Mouse (Mus musculus) T-helper 2 cell (primary cell): ENCODE results near the gene Spag9.
"Not testable (repeated sequence)": the region's sequence is repeated elsewhere in the genome, so short reads cannot be mapped to it uniquely, and the experiment has no call there.

ENCODE experiments used
- in situ Hi-C: fragments of 300-600 bp; cut with MboI, MseI; formaldehyde crosslinking; loops from one replicate; pipeline ENCODE4 v1.15.1; 2025; ENCODE audit warnings: high pct_unique_total_duplicates

Spag9 gene

DNA sequence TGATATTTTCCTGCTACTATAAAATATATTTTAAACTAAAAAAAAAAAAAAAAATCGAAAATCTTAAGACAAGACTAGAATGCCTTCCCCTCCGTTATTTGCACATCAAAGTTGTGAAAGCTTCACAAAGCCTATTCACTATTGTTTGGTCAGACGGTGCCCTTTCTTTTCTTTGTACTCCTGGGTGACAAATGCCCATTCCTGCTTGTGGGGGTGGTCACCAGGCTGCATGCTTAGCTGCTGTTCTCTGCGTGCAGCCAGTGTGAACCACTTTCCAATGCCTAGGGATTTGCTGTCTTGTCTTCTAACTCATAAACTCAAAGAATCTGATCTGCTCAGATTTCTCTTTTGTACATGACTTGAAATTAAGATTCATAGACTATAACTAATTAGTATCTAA is 49.1 kb downstream of the Spag9 start:
- in situ Hi-C loops: no loop called here

DNA sequence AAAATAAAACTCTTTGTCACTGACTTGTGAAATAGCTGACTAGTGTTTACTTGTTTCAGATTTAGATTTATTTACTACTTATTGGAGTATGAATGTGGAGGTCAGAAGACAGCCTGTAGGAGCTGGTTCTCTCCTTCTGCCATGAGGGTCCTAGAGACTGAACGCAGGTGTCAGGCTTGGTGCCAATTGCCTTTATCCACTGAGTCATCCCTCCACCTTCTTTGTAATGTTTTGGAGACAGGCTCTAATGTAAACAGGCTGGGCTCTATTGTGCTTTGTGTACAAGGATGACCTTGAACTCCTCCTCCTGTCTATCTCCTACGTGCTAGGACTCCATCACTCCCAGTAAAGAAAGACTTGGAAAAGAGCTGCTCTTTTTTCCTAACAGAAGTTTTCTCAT is 51.4 kb downstream of the Spag9 start:
- in situ Hi-C loops: no loop called here

DNA sequence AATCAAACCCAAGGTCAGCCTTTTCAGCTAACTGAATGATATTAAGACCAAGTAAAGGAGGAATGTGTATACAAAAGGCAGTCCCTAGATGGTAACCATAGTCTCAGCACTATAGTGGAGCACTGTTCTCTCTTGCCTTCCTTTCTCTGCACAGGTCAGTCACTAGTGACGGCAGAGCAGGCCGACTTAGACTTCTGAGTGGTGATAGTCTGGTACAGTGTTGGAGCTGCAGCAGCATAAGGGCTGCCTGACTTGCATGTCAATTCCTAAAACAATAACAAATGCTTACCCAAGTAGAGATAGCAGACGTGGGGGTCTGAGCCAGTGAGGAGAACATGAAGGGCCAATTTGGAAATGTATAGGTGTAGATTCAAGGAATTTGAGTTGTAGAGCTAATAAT is 58.3 kb downstream of the Spag9 start:
- in situ Hi-C loops: no loop called here

DNA sequence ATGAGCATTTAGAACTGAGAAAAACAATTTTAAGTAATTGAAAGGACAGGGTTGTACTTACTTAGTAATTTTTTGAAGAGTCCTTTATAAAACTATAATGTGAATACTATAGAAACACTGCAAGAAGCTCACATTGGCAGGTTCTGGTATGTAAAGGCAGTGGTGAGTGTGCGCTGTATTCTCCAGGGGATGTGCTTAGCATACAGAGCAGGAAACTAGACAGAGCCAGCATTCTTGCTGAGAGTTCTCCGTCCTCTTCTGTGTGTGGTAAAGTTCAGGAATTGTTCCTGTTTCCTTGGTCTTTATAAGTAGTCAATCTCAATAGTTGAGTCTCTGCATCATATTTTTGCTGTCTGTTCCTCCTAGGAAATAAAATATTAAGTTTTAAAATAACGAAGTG is 59.0 kb downstream of the Spag9 start:
- in situ Hi-C loops: no loop called here

DNA sequence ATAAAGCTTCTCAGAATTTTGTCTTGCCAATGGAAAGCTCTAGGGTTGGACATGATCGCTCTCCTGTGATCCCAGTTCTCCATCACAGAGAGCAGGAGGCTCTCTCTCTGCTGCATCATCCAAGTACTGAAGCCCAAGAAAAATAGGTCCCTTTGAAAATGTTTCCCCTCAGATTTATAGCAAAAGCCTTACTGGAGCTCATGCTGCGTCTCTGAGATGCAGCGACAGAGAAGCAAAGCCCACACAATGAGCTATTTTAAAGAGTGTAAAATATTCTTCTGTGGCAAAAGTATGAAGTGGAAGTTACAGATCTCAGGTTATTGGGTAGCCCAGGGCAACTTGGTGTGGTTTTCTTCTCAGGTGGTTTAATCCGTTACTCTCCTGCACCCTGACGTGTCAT is 68.0 kb downstream of the Spag9 start:
- in situ Hi-C loops: no loop called here

DNA sequence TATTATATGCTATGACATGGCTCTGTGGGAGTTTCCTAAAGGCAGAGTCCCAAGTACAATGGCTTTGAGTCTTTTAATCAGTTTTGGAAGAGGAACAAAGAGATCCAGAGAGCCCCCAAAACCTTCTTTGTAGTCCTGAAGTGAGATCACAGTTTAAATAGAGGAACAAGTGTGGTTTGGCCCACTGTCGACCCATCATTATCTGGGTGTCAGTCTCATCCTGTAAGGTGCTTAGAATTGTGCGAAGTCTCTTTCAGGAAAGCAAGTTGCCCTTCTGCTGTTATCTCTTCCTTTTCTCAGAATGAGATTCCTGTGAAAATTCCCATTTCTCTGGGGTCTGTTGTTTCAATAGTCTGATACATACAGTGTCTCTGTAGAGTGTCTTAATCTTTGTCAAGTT is 74.6 kb downstream of the Spag9 start:
- in situ Hi-C loops: no loop called here

DNA sequence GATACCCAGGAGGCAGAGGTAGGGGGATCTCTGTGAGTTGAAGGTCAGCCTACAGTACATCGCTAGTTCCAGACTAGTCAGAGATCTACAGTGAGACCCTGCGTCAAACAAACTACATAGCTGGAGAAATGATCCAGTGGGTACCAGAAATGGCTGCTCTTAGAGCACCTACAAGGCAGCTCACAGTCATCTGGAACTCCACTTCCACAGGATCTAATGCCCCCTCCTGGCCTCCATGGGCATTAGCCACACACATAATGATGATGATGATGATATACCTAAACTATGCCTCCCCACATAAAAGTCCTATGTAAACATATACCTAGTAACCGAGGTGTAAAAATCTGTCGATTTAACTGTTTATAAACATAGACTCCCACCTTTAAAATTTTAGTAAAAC is 77.4 kb downstream of the Spag9 start:
- in situ Hi-C loops: no loop called here

DNA sequence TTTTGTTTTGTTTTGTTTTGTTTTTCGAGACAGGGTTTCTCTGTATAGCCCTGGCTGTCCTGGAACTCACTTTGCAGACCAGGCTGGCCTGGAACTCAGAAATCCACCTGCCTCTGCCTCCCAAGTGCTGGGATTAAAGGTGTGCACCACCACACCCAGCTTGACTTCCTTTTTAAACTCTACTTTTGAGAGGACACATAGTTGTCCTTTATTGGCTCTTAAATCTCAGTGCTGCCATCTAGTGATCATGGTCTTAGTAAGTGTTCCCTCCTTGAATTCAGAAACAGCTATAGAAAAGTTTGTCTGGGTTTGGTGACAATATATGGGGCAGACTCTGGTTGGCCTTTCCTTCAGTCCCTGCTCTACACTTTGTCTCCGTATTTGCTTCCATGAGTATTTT is 91.1 kb downstream of the Spag9 start:
- in situ Hi-C loops: not testable (repeated sequence)

DNA sequence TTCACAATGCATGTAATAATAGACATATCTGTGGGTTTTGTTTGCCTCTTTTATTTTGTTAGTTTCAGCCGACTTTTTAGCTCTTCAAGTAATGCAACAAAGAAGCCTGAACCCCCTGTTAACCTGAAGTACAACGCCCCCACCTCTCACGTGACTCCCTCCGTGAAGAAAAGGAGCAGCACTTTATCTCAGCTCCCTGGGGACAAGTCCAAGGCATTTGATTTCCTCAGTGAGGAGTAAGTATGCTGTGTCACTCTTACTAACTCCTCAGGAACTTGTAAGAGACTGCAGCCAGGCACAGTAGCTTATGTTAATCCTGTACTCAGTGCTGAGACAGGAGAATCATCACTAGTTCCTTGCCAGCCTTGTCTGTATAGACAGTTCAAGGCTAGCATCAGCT is 94.6 kb downstream of the Spag9 start:
- in situ Hi-C loops: no loop called here

DNA sequence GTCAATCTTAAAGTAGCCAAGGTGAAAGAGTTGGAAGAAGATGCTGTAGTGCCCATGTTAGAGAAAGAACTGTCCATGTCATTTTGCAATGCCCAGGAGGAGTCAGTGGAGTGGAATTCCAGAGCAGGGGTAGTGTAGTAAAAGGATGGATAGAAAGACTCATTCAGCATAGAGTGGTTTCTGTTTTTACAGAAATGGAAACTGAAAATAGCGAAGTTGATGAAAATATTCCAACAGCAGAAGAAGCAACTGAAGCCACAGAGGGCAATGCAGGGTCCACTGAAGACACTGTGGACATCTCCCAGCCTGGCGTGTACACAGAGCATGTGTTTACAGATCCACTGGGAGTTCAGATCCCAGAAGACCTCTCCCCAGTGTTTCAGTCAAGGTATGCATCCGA is 101.6 kb downstream of the Spag9 start:
- in situ Hi-C loops: no loop called here

DNA sequence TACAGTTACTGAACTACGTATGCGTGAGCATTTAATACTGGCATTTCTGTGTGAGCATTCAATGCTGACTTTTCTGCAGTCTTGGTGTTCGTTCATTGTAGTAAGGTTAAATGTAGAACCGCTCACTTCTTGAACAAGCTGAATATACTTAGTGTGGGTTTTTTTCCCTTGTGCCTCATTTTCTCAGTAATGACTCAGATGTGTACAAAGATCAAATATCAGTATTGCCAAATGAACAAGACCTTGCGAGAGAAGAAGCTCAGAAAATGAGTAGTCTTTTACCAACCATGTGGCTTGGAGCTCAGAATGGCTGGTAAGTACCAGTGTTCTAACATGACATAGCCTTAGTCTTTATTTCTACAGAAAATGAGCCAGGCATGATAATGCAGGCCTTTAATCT is 102.9 kb downstream of the Spag9 start:
- in situ Hi-C loops: no loop called here

DNA sequence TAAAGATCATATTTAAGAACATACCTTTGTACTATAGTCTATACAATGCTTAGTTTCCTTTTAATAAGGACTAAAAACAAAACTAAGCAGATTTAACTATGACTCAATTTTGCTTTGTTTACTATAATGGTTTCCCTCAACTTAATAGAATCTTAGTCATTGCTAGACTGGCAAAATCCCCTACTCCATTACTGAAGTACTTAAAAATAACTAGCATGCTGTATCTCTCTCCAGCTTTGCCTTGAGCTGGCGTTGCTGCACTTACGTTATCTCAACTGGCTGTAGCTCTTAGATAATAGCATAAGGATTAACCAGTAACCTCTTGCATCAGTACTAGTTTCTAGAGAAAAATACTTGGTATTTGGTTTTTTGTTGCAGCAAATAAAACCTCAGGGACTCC is 117.9 kb downstream of the Spag9 start:
- in situ Hi-C loops: no loop called here

DNA sequence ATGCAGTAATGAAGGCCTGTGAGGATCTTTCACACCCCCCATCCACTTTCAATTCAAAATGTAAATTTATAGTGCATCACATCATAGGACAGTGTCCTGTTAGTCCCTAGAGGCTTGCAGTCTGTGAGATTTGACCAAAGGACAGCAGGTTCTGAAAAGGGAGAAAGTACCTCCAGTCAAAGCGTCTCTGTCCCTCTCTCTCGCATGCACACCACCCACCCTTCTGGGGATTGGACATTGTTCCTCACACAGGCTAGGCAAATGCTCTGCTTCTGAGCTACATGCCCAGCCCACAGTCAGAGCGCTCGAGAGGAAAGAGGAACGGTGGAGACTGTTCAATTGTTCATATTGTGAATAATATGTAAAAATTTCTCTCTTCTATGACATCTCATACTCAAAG is 119.5 kb downstream of the Spag9 start:
- in situ Hi-C loops: no loop called here

DNA sequence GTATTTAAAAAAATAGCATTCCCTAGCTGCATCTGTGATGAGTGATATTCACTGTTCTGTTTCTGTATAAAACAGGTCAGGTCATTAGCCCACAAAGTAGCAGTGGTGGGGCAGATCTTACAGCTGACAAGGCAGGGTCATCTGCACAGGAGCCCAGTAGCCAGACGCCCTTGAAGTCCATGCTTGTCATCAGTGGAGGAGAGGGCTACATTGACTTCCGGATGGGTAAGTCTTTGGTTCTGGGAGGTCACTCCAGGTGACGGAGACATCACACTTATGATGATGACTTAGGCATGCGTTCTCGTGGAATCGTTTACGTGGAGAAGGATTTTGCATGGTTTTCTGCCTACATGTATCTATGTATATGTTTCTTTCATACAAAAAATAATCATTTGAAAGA is 120.8 kb downstream of the Spag9 start:
- in situ Hi-C loops: no loop called here

DNA sequence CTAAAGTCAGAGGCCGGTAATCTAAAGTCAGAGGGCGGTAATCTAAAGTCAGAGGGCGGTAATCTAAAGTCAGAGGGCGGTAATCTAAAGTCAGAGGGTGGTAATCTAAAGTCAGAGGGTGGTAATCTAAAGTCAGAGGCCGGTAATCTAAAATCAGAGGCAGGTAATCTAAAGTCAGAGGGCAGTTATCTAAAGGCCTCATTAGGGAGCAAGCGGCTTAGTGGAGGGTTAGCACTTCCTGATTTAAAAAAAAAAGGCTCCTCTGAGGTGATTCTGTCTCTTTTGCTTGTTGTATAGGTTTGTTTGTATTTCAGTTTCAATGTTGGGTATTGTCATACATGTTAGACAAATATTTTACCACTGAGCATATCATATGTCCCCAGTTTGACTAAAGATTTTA is 121.9 kb downstream of the Spag9 start:
- in situ Hi-C loops: no loop called here

DNA sequence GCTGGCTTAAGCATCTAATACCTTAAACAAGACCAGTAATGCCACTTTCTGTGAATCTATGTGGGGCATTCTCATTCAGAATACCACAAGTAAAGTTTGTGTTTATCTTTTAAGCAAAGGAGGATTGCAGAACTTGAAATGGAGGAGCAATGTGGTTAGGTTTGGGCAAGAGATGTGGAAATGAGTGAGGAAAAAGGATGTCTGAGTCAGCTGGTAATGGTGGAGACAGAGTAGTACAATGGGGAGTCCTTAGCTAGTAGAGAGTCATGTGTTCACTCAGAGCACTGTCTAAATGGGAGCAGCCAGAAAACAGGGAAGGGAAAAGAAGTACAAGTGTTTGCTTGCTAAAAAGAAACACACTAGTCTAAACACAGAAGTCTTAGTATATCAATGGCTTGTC is 122.7 kb downstream of the Spag9 start:
- in situ Hi-C loops: no loop called here

DNA sequence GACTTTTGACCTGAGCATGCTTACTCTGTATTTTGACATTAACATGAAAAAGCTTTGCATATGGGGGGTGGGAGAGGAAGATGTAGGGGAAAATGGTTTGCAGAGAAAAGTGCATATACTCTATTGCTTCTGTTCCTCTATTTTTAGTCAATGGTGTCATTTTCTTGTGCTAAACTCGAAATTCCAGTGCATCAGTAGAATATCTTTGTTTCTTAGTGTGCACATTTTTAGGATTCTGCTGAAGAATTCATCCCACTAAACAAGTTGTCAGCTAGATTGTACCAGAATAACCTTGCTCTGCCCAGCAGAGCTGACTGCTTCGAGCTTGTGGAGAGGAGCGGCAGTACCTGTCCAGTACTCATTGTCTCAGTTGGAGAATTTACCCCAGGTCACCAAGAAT is 124.8 kb downstream of the Spag9 start:
- in situ Hi-C loops: no loop called here

DNA sequence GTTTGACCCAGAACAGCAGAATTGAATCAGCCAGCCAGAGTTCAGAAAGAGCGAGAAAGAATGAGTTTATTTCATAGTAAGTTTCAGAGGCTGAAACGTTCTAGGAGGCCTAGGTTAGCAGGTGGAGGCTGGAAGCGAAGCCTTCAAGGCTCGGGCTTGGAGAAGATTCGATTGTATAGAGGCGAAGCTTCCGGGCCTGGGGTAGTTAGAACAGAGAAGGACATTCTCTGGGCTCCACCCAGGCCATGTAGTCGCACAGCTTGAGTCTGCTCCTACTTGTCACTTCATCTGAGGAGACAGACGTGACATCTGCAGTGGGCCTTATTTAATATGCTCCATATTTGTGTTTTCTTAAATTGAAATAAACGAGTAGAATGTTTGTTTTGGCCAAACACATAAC is 125.6 kb downstream of the Spag9 start:
- in situ Hi-C loops: no loop called here

DNA sequence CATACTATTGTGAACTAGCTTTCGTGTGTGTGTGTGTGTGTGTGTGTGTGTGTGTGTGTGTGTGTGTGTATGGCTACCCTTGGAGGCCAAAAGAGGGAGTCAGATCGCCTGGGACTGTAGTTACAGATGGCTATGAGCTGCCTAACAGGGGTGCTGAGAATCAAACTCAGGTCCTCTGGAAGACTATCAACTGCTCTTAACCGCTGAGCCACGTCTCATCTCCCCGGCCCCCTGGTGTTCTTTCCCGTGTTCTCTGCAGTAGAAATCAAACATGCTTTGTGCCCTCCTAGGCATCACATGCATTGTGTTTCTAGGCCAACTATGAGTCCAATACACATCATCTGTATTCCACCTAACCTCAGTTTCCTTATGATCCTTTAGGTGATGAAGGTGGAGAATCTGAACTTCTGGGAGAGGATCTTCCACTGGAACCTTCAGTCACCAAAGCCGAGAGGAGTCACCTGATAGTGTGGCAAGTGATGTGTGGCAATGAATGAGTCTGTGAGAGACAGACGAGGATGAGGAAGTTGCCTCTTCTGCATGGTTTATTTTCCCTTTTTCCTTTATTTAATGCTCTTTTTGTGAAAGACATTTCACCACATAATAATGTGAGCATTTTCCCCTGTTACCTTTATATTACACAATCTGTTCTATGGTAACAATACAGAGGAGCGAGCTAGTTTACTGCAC is 126.6 kb downstream of the Spag9 start:
- in situ Hi-C loops: no loop called here

DNA sequence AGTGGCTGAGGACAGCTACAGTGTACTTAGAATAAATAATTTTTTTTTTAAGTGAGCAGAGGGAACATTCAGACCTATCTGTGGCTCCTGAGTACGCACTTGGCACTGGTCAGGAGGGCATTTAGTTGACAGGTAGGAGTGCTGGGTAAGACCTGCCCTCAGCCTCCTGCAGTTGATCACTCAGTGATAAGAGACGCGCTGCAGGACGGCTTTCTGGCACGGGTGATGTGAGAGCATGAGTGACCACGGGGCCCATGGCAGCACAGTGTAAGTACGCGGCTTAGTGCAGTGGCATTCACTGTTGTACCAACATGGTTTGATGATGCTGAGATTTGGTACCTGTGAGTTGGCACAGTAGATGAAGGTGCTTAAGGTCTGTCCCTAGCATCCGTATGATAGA is 130.8 kb downstream of the Spag9 start:
- in situ Hi-C loops: no loop called here

DNA sequence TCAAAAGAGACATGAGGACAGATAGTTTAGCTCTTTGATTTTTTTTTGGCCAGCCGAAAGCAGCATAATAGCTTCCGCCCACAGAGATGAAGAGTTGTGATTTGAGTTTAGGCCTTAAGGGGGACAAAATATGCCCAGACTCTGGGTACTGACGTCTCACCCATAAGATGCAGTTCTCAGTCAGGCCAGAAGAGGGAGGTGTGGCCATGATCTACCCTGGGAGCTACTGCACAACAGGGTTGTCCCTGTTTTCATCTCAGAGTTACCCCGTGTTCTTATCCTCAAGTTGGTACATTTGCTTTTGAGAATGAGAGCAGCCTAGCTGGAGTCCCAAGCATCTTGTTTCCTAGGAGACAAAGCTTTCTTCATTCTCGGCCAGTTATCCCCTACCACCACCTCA is 132.1 kb downstream of the Spag9 start:
- in situ Hi-C loops: no loop called here

DNA sequence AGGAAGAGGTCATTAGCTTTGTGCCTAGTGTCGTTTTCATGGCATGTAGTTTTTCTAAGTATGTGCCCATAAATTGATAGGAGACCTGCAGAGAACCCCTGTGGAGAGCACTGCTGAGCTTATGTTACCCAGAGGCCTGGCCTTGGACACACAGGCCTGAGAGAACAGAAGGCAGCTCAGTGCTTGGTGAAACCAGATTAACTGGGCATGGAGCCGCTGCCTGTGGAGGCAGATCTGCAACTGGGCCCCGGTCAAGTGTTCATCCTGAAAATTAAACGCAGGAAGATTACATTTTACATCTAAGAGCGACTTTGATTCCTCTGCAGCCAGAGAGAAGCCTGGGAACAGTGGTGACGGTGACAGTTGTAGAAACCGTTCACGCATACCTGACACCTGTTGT is 132.6 kb downstream of the Spag9 start:
- in situ Hi-C loops: no loop called here

DNA sequence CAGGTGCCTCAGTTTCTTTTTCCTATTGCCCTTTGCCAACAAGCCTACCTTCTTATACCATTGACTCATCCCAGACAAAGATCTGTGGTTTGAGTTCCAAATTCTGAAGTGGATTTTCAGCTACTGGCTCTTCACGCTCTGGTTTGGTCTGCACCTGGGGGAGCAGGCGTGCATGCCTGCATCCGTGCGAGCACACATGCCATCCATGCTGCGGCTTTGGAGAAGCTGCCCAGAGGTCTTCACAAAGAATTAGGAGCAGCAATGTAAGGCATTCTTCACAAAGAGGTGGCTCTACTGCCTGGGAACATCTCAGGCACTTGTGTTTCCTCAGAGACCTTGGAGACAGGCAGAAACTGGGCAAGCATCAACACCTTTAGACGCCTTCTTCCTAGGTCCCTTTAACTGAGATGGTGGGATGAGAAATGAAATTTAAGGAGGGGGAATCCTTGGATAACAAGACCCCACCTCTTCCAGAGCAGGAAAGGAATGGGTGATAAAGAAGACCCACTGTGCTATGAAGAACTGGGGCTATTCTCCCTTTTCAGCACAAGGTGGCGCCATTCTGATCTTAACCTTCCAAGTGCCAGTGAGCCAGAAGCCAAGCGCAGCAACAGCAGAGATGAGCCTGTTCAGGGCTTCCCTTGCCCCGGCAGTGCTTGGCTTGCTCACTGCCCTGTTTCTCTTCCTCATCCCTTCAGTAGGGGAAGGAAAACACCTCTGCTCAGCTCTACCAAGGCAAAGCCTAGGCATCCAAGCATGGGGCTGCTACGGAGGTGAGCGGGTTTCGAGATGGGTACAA is 133.6 kb downstream of the Spag9 start:
- in situ Hi-C loops: loop anchor here (5.0 kb wide), 1 partner anchor 93 kb away; no protein-coding TSS in a partner anchor
